Mouse (Mus musculus) cerebellum, postnatal 36 days (tissue): ENCODE measurements around the gene Ing3.

Source experiments
- DNase-seq, 2 experiments: peaks; one replicate each; pipeline ENCODE4 v3.0.0; 2021 to 2022; ENCODE audit warnings: mixed read lengths in 2 of 2

Ing3 gene

GRCm38 (mm10) chr6:21993070-21993469 is 43.7 kb downstream of the Ing3 start:
- DNase-seq, result no peak

DNA sequence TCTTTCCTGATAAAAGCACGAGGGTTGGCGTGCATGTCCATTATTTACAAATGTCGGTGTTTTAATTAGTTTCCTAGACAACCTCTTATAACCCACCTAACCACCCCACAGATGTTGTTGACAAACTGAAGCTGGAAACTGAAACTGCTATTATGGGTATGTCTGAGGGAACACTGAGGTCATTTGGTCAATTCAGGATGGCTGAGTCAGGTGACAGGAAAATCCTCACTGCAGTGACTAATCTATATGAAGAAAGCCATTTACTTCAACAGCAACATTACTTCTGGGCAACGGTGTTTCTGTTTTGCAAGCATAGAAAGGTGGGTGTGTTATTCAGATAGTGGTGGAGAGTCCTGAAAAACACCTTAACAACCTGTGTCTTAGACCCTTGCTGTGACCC is 48.8 kb downstream of the Ing3 start:
- no peak for DNase-seq

DNA sequence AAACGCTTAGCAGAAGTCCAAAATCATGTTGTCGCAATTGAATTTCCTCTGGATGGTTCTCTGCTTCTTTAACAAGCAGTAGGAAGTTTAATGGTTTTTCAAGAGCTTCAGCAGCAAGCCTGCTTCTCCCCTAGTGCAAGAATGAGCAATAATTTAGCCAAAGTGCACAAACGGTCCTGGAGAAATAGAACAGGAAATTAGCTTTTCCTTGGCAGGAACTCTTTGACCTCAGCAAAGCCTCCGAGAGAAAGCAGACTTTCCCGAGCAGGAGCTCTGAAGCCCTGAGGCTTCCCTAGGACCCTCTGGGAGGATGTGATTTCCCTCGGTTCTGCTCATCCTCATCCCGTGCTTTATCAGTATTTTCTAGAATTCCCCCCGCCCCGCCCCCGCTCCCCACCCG is 49.7 kb downstream of the Ing3 start:
- no peak for DNase-seq

DNA sequence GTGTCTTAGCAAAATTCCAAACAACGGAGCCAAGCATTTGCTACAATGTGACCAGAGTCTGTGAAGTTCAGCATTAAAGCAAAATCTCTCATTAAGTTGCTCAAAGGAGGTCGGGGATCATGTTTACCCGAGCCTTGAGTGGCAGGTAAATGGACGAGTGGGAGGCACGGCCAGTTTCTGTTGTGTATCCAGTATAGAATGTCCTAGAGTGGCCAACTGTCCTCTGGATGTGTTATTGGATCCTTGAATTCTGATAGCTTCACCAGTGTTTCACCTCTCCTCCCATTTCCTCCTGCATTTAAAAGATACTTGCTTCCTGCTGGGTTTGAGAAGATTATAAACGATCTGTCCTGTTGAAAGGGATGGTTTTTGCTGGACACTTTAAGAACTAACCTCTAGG is 50.7 kb downstream of the Ing3 start:
- DNase-seq, result no peak

DNA sequence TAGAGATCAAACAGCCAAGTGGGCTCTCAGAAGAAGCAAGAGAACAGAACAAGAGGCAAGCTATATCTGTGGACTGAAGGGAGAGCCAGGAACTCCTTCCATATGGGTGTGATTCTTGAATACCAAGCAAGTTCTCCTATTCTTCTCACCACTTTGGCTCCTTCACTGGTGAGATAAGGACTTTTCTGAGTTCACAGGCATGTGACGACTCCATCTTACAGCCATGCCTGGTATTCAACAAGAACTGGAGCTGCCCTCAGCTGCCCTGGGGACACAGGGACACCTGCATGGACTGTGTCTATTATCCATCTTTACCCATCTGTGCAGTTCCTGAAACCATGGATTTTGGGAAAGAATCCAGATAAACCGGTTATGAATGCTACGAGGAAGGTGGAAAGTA is 51.5 kb downstream of the Ing3 start:
- DNase-seq, result no peak

DNA sequence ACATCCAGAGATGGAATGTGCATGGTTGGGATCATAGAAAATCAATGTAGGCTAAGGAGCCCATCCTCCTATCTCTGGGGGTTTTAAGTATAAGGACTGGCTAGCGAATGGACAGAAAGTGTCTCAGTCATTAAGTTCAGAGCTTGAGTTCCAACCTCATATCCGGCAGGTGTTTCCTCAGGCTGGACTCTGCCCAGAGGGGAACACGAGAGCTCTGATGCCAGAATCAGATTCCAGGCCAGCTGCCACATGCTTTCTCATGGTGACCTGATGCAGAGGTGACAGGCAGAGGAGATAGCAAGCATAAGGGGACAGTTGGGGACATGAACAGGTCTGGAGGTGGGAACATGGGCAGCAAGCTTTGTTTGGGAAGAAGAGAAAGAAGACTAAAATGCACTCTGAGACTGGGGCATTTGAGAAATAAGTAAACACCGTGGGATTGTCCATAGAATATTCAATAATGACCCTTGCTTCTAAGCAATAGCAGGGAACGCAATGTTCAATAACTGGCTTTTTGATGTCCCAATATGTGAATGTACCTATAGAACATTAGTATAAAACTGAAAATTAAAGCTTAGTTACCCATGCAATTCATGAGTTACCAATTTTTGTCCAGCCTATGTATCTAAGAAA is 52.0 kb downstream of the Ing3 start:
- DNase-seq, result no peak

GRCm38 (mm10) chr6:22002521-22003199 is 53.3 kb downstream of the Ing3 start:
- DNase-seq, result no peak

- no peak for DNase-seq
Measured at GRCm38 (mm10) chr6:22003200-22003587, 53.8 kb downstream of the Ing3 start.

DNA sequence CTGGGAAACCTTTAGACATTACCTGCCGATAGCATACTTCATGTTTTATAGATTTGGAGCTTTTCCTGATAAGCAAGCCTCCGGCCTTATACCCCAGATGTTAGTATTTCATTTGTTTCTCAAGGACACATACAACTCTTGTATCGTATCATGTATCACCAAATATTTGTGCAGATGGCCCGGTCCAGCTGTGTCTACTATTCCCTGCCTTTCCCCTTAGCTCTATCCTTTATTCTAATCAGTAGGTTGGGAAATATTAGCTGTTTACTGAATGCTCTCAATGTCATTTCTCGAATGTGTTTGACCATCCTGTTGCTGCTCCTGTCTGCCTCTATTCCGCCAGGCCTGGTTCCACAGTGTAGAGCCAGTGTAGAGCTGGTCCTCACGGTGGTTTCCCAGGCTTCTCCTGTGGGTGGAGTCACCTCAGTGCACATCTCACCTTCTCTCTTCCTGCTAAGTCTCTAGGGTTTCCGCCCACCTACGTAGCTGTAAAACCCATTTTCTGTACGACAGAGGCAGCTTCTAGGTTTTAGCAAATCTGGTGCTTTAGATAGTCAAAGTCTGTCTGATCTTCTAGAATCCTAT is 54.7 kb downstream of the Ing3 start:
- no peak for DNase-seq

- DNase-seq, result no peak
Measured at GRCm38 (mm10) chr6:22008346-22008745, 59.0 kb downstream of the Ing3 start.

DNA sequence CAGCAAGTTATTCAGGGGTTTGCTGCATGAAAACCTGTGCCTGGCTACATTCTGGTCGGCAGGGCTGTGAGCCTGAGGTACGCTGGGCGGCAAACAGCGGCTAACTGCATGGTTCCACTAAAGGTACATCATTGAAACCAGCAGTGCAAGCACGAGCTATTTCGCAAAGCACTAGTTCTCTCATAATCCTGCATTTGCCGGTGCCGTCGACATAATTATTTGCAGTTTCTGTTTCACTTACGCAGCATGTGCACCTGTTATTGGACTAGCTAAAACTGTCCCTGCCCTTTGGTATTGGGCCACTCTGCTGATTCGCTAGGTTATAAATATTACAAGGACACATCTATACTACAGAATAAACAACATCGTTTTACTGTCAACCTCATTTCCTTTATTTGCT is 60.9 kb downstream of the Ing3 start:
- no peak for DNase-seq

GRCm38 (mm10) chr6:22010761-22011281 is 61.5 kb downstream of the Ing3 start:
- no peak for DNase-seq

DNA sequence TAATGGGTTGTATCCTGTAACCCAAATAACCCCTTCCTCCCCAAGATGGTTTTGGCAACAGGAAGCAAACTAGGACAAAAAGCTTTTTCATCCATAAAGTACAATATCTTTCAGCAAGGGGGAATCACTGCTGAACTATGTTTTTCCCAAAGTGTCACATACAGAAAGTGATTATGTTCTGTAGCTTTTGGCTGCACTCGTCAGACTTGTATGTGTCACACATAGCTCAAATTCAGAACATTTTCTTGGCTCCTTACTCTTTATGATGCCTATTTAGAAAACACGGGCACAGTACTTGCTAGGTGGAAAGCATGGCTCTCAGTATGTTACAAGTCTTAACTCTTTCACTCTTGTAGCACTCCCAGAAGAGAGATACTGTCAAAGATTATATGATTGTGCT is 62.2 kb downstream of the Ing3 start:
- DNase-seq, result no peak

DNA sequence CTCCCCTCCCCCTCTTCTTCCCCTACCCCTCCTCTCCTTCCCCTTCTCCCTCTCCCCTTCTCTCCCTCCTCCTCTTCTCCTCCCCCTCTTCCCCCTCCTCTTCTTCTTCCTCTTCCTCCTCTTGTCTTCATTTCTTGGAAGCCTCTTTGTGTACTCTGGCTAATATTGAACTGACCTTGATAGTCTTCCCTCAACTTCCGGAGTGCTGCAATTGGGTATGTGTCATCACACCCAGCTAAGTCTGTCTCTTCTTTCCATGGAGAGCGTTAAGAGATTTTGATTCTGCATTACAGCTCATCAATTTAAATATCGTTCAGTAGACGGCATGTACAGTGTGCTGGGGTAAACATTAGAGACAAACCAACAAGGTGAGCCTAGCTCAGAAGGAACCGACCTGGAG is 62.7 kb downstream of the Ing3 start:
- no peak for DNase-seq

DNA sequence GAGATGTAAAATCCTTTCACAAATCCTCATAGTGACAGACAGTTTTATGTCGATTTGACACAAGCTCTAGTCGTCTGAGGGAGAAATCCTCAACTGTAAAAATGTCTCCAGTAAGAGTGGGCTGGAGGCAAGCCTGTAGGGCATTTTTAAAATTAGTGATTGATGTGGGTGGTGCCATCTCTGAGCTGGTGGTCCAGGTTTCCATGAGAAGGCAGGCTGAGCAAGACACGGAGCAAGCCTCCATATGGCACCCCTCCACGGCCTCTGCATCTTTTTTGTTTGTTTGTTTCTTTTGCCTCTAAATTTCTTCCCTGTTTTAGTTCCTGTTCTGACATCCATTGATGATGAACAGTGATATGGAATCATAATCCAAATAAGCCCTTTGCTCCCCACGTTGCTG is 63.1 kb downstream of the Ing3 start:
- no peak for DNase-seq

DNA sequence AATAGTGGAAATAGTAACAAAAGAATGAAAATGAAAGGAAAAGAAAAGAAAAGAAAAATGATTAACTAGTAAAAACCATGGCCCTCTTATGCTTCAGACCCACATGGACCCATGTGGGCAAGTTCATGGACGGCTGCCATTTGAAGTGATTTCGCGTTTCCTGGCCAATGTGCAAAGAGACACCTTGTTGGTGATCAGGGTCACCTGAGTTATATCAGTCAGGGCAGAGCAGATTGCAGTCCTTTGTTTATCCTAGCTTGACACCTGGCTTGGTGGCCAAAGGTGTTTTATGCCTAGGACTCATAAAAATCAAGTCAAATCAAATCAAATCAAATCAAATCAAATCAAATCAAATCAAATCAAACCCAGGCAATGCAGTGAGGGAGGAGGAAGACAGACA is 64.0 kb downstream of the Ing3 start:
- no peak for DNase-seq

DNA sequence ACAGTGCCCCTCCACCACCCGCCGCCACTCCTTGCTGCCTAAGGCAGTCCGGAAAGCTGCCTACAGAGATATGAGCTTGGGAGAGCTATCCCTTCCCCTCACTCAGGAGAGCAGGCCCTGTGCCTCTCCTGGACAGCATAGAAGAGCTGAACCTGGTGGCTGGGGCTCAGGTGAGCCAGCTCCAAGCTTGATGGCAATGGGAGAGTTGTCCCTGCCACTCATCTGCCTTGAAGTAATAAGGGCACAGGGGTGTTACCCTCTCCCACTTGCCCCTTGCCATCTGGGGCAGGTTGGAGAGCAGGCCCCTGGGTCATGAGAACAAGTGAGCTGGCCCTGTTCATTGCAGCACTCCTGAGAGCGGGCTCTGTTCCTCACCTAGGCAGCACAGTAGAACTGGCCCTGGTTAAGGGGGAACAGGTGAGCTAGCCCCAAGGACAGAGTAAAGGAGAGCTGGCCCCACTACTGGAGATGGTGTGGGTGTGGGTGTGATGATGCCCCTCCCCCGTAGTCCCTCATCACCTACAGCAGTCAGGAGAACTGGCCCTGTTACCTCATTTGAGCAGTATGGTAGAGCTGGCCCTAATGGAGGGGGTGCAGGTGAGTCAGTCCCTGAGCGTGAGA is 65.0 kb downstream of the Ing3 start:
- DNase-seq, result no peak

GRCm38 (mm10) chr6:22017631-22018030 is 68.3 kb downstream of the Ing3 start:
- DNase-seq, result no peak

- DNase-seq, result no peak
Measured at GRCm38 (mm10) chr6:22018768-22019445, 69.5 kb downstream of the Ing3 start.

DNA sequence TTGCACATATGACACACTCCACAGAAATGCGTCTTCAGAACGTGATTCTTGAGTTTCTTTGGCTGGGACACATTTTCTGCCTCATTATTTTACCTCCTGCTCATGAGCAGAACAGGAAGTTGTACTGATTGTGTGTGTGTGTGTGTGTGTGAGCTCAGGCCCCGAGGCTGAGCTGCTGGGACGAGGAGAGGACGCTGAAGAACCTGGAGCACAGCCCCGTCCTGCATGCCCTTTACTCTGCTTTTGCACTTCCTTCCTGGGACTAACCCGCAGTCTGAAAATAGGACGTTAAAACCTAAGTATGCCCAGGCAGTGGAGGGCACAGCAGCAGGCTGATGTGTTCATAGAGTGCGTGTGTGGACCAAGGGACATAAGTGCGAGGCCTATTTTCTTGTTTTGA is 70.3 kb downstream of the Ing3 start:
- no peak for DNase-seq

DNA sequence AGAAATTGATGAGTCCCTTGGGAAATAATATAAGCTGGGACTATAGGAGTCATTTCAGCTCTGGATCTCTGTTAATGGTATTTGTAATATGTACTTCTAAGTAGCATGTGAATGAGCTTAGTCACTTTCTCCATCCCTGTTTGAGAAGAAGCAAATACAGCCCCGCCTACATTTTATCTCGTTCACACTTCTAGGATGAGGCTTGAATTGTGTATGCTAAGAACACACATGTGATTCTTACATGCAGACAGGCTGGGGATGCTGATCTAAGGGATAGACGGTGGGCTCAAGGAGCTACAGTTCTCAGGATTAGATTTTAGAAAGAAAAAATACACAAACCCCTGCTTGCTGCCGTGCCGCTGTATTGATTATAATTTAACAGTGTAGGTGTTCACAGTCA is 71.3 kb downstream of the Ing3 start:
- no peak for DNase-seq

DNA sequence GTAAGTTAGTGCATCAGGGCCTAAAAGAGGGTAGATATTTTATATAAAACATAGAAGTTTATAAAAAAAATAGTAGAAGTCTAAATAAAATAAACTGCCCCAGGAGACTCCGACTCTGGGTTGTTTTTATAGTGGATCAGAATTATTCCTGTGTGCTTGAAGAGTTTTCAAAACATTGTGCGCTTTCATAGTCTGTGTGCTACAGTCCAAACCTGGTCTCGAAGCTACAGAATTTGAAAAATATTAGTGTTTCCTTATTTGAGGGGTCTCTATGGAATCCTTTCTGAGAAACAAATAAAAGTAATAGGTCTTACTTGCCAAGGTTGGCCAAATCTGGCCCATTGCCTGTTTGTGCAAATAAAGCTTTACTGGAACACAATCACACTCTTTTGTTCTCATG is 71.9 kb downstream of the Ing3 start:
- no peak for DNase-seq

GRCm38 (mm10) chr6:22024168-22024567 is 74.8 kb downstream of the Ing3 start:
- DNase-seq, result no peak
